Mouse (Mus musculus) midbrain, embryonic 13.5 days (tissue): ENCODE data around the gene Phka2. TPM values are rescaled to one million over a fixed set of nuclear protein-coding genes. Genes with fewer than 3 reads are reported as not detected.

Experiments used
- ATAC-seq: fragments of 200-750 bp; cut with Nextera tagmentation; 2 replicates; pipeline ENCODE4 v1.8.0; 2017; ENCODE audit warnings: mild to moderate bottlenecking, moderate TSS enrichment, moderate library complexity
- H3K27ac ChIP-seq: fragments of 300-500 bp; sonication (generic); 2 replicates; pipeline ENCODE4 v1.5.1; 2015; ENCODE audit warnings: inconsistent platforms, mild to moderate bottlenecking, moderate library complexity
- H3K27me3 ChIP-seq: fragments of 300-500 bp; sonication (generic); 2 replicates; pipeline ENCODE4 v1.6.1; 2015; ENCODE audit warnings: mild to moderate bottlenecking, inconsistent platforms
- H3K36me3 ChIP-seq: fragments of 300-500 bp; sonication (generic); 2 replicates; pipeline ENCODE4 v1.6.1; 2015; ENCODE audit warnings: mild to moderate bottlenecking, inconsistent platforms
- H3K4me1 ChIP-seq: fragments of 300-500 bp; sonication (generic); replicated peaks from 2 replicates; pipeline ENCODE4 v1.6.1; 2015; ENCODE audit warnings: inconsistent platforms
- H3K4me2 ChIP-seq: fragments of 300-500 bp; sonication (generic); replicated peaks from 2 replicates; pipeline ENCODE4 v1.6.1; 2015; ENCODE audit warnings: moderate library complexity, mild to moderate bottlenecking, inconsistent platforms
- H3K4me3 ChIP-seq: fragments of 300-500 bp; sonication (generic); replicated peaks from 2 replicates; pipeline ENCODE4 v1.5.1; 2015; ENCODE audit warnings: mild to moderate bottlenecking, inconsistent platforms
- H3K9ac ChIP-seq: fragments of 300-500 bp; sonication (generic); replicated peaks from 2 replicates; pipeline ENCODE4 v1.6.1; 2015; ENCODE audit warnings: mild to moderate bottlenecking, inconsistent platforms
- H3K9me3 ChIP-seq: fragments of 300-500 bp; sonication (generic); 2 replicates; pipeline ENCODE4 v1.6.1; 2016; ENCODE audit warnings: mild to moderate bottlenecking, inconsistent platforms
- WGBS: fragments of 180-500 bp; shearing (Covaris S2); methylation state at CpG from one replicate; pipeline ENCODE4 v1.1.7; 2015; 5-methylcytosine and 5-hydroxymethylcytosine counted together
- polyA plus RNA-seq: library from polyadenylated mRNA; unstranded; fragments of >200 nt; fragmentation: Nextera tagmentation; extraction: Ambion mirVana; gene quantifications from 2 replicates; pipeline ENCODE4 v1.2.1, GENCODE M21; 2015

The Phka2 gene
- 15.9 and 18.4 TPM in 2 replicates for polyA plus RNA-seq

- Histone ChIP-seq H3K4me3 (peak within 1 kb of the TSS; percentile 59), H3K27ac (peak within 1 kb of the TSS; percentile 74), H3K9me3 (no peaks in the 10 kb centered on the region), H3K27me3 (peaks cover 25% of the 10 kb centered on the region; the same call in 1 of the 2 replicates), H3K36me3 (no peaks in the 10 kb centered on the region), H3K4me1 (peaks cover 6% of the 10 kb centered on the region), H3K9ac (peak within 1 kb of the TSS; percentile 59), H3K4me2 (peak within 1 kb of the TSS; percentile 63)
- 24% methylated on average over 60 of the region's 61 CpGs for WGBS
- ATAC-seq = peak; percentile 99
Measured at GRCm38 (mm10) chrX:160502048-160503041, at the start of gene Phka2. Gene Phka2 (plus strand): TSS chrX:160502166.

GRCm38 (mm10) chrX:160455686-160456085 lies 46.3 kb upstream of the Phka2 start:
- no peak overlapping the region for H3K4me2 ChIP-seq
- H3K4me3 ChIP-seq = no peak overlapping the region
- no peak overlapping the region for H3K27ac ChIP-seq
- H3K9me3 ChIP-seq = no peaks in the 10 kb centered on the region
- no peaks in the 10 kb centered on the region for H3K4me1 ChIP-seq
- ATAC-seq = no peak
- H3K27me3 ChIP-seq = peaks cover 21% of the 10 kb centered on the region; the same call in 1 of the 2 replicates
- no peaks in the 10 kb centered on the region for H3K36me3 ChIP-seq
- WGBS = 77% methylated on average over 5 of the region's 5 CpGs
- H3K9ac ChIP-seq = no peak overlapping the region

- Histone ChIP-seq H3K4me2 (no peak overlapping the region), H3K9me3 (no peaks in the 10 kb centered on the region), H3K27ac (no peak overlapping the region), H3K9ac (no peak overlapping the region), H3K4me3 (no peak overlapping the region), H3K27me3 (peaks cover 13% of the 10 kb centered on the region; the same call in 1 of the 2 replicates), H3K4me1 (no peaks in the 10 kb centered on the region), H3K36me3 (no peaks in the 10 kb centered on the region)
- ATAC-seq = peak; percentile 75; the same call in 1 of the 2 replicates
- WGBS = 73% methylated on average over 3 of the region's 3 CpGs
Measured at GRCm38 (mm10) chrX:160471257-160471786, 30.6 kb upstream of the Phka2 start.

- H3K27me3 ChIP-seq = peaks cover 35% of the 10 kb centered on the region
- no peak overlapping the region for H3K27ac ChIP-seq
- 79% methylated on average over 2 of the region's 2 CpGs for WGBS
- no peaks in the 10 kb centered on the region for H3K9me3 ChIP-seq
- no peaks in the 10 kb centered on the region for H3K4me1 ChIP-seq
- ATAC-seq = no peak
- no peak overlapping the region for H3K4me3 ChIP-seq
- no peak overlapping the region for H3K9ac ChIP-seq
- no peaks in the 10 kb centered on the region for H3K36me3 ChIP-seq
- no peak overlapping the region for H3K4me2 ChIP-seq
Measured at GRCm38 (mm10) chrX:160489784-160490183, 12.2 kb upstream of the Phka2 start.

- Histone ChIP-seq H3K4me2 (no peak overlapping the region), H3K9ac (no peak overlapping the region), H3K4me3 (no peak overlapping the region), H3K36me3 (no peaks in the 10 kb centered on the region), H3K27me3 (peaks cover 32% of the 10 kb centered on the region), H3K4me1 (no peaks in the 10 kb centered on the region), H3K9me3 (no peaks in the 10 kb centered on the region), H3K27ac (no peak overlapping the region)
- WGBS = 60% methylated on average over 3 of the region's 3 CpGs
- ATAC-seq = no peak
Measured at GRCm38 (mm10) chrX:160494333-160494732, 7.6 kb upstream of the Phka2 start.

GRCm38 (mm10) chrX:160494921-160495320 lies 7.0 kb upstream of the Phka2 start:
- Histone ChIP-seq H3K27me3 (peaks cover 32% of the 10 kb centered on the region), H3K9me3 (no peaks in the 10 kb centered on the region), H3K36me3 (no peaks in the 10 kb centered on the region), H3K4me3 (no peak overlapping the region), H3K27ac (no peak overlapping the region), H3K4me1 (no peaks in the 10 kb centered on the region), H3K4me2 (no peak overlapping the region), H3K9ac (no peak overlapping the region)
- ATAC-seq = no peak
- WGBS = 75% methylated on average over 6 of the region's 6 CpGs

GRCm38 (mm10) chrX:160496473-160496872 lies 5.5 kb upstream of the Phka2 start:
- ATAC-seq = no peak
- Histone ChIP-seq H3K36me3 (no peaks in the 10 kb centered on the region), H3K4me1 (no peaks in the 10 kb centered on the region), H3K9me3 (no peaks in the 10 kb centered on the region), H3K4me2 (no peak overlapping the region), H3K27ac (no peak overlapping the region), H3K27me3 (peaks cover 25% of the 10 kb centered on the region; the same call in 1 of the 2 replicates), H3K4me3 (no peak overlapping the region), H3K9ac (no peak overlapping the region)
- WGBS = 78% methylated on average over 5 of the region's 5 CpGs

- H3K4me1 ChIP-seq = peaks cover 6% of the 10 kb centered on the region
- H3K4me3 ChIP-seq = no peak overlapping the region
- H3K9ac ChIP-seq = no peak overlapping the region
- H3K27me3 ChIP-seq = peaks cover 27% of the 10 kb centered on the region; the same call in 1 of the 2 replicates
- 86% methylated on average over 3 of the region's 3 CpGs for WGBS
- H3K27ac ChIP-seq = no peak overlapping the region
- H3K36me3 ChIP-seq = no peaks in the 10 kb centered on the region
- no peaks in the 10 kb centered on the region for H3K9me3 ChIP-seq
- no peak for ATAC-seq
- no peak overlapping the region for H3K4me2 ChIP-seq
Measured at GRCm38 (mm10) chrX:160501095-160501494, 871 bp upstream of the Phka2 start.

GRCm38 (mm10) chrX:160501687-160502047 lies 299 bp upstream of the Phka2 start:
- peak overlapping the region; percentile 59 for H3K9ac ChIP-seq
- WGBS = 24% methylated on average over 12 of the region's 12 CpGs
- ATAC-seq = peak; percentile 85

GRCm38 (mm10) chrX:160509046-160509445 lies 7.1 kb downstream of the Phka2 start:
- H3K36me3 ChIP-seq = no peaks in the 10 kb centered on the region
- H3K9me3 ChIP-seq = no peaks in the 10 kb centered on the region
- ATAC-seq = no peak
- H3K9ac ChIP-seq = no peak overlapping the region
- 87% methylated on average over 1 of the region's 1 CpGs for WGBS
- no peak overlapping the region for H3K4me2 ChIP-seq
- no peak overlapping the region for H3K27ac ChIP-seq
- no peaks in the 10 kb centered on the region for H3K4me1 ChIP-seq
- peaks cover 17% of the 10 kb centered on the region; the same call in 1 of the 2 replicates for H3K27me3 ChIP-seq
- H3K4me3 ChIP-seq = no peak overlapping the region

More at GRCm38 (mm10) chrX:160501687-160502047, 299 bp upstream of the Phka2 start:
- peak overlapping the region; percentile 74 for H3K27ac ChIP-seq
- H3K4me2 ChIP-seq = peak overlapping the region; percentile 51
- H3K36me3 ChIP-seq = no peaks in the 10 kb centered on the region
- H3K4me3 ChIP-seq = peak overlapping the region; percentile 59
- peaks cover 6% of the 10 kb centered on the region for H3K4me1 ChIP-seq
- peaks cover 23% of the 10 kb centered on the region; the same call in 1 of the 2 replicates for H3K27me3 ChIP-seq
- no peaks in the 10 kb centered on the region for H3K9me3 ChIP-seq

GRCm38 (mm10) chrX:160510197-160510596 lies 8.2 kb downstream of the Phka2 start:
- 76% methylated on average over 2 of the region's 2 CpGs for WGBS
- Histone ChIP-seq H3K9ac (no peak overlapping the region), H3K27ac (no peak overlapping the region), H3K4me3 (no peak overlapping the region), H3K4me1 (no peaks in the 10 kb centered on the region), H3K4me2 (no peak overlapping the region), H3K9me3 (no peaks in the 10 kb centered on the region), H3K36me3 (no peaks in the 10 kb centered on the region), H3K27me3 (peaks cover 17% of the 10 kb centered on the region; the same call in 1 of the 2 replicates)
- ATAC-seq = no peak

GRCm38 (mm10) chrX:160516027-160516426 lies 14.1 kb downstream of the Phka2 start:
- no peak overlapping the region for H3K4me3 ChIP-seq
- H3K9ac ChIP-seq = no peak overlapping the region
- H3K4me2 ChIP-seq = no peak overlapping the region
- H3K4me1 ChIP-seq = no peaks in the 10 kb centered on the region
- ATAC-seq = no peak
- H3K9me3 ChIP-seq = no peaks in the 10 kb centered on the region
- no peak overlapping the region for H3K27ac ChIP-seq
- H3K27me3 ChIP-seq = peaks cover 14% of the 10 kb centered on the region; the same call in 1 of the 2 replicates
- no peaks in the 10 kb centered on the region for H3K36me3 ChIP-seq
